Mouse (Mus musculus): ENCODE measurements at regions not wholly inside any gene's neighbourhood (a gene's known extent, or its start where the extent isn't known, plus 50 kb on each side); places are given as distances from the start of the nearest gene placed in this dataset.

GRCm38 (mm10) chr12:35232322-35232673 is 185.3 kb downstream of the Snx13 start:
- TF ChIP-seq POLR2A (IDR thresholded peaks at IDR 0.05; ENCODE audit: borderline replicate concordance, low read depth, low read length): no peak
- TF ChIP-seq CTCF (IDR thresholded peaks at IDR 0.05; ENCODE audit: low read depth, low read length): no peak
